Mouse (Mus musculus): Measurements from ENCODE around the gene Gm13124. TPM values are rescaled to one million over a fixed set of nuclear protein-coding genes. Genes with fewer than 3 reads are reported as not detected.
"Not testable (repeated sequence)": the region's sequence is repeated elsewhere in the genome, so short reads cannot be mapped to it uniquely, and the experiment has no call there.

The Gm13124 gene
- total RNA-seq (2017) = not detected in 3 replicates

DNA sequence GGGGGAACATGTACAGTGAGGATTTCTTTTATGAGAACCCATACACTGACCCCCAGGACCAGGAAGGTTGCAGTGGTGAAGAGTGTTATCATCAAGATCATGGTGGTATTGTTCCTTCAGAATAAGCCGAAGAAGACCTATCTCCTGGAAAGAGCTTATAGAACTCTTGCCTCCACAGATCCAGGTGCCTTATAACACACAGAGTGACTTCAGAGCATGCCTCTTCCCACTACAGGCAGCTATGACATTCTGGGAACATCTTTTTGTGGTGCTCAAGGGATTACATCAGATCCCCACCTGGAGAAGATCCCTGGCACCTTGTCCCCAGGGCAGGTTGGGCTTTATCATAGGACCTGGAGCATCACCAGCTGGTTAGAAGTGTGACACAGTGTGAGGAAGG lies at the start of gene Gm13124:
TSS of gene Gm13124 (minus strand) at position 101 of the 400 bp plus-strand sequence.
- ATAC-seq (replicated peaks; ENCODE audit: insufficient number of reproducible peaks, low FRiP score, low TSS enrichment, poor library complexity, severe bottlenecking) = no peak

GRCm38 (mm10) chr4:144614586-144614985 lies 49.7 kb upstream of the Gm13124 start:
- ATAC-seq (replicated peaks; ENCODE audit: insufficient number of reproducible peaks, low FRiP score, low TSS enrichment, poor library complexity, severe bottlenecking) = no peak

DNA sequence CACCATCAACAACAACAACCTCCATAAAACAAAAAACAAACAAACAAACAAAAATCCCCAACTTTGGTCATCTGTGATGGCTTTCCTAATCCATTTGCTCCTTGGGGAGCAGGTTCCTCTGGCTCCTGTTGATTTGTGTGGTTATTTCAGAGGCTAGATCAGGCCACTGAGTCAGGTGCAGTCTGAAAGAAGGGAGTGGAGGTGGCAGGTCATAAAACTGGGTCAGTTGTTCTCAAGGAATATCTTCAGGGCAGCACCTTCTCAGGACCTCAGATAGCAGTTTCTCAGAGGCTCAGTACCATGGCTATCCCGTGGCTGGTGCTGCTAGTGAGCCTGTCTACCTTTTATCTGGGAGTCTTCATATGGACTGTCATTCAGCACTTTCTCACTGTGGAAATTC lies 48.5 kb upstream of the Gm13124 start, which contains the start of gene Aadacl4:
TSS of gene Aadacl4 (plus strand) at position 301 of the 400 bp plus-strand sequence.
- no peak for ATAC-seq (replicated peaks; ENCODE audit: insufficient number of reproducible peaks, low FRiP score, low TSS enrichment, poor library complexity, severe bottlenecking)

GRCm38 (mm10) chr4:144592790-144593189 lies 27.9 kb upstream of the Gm13124 start:
- ATAC-seq (replicated peaks; ENCODE audit: insufficient number of reproducible peaks, low FRiP score, low TSS enrichment, poor library complexity, severe bottlenecking) = no peak

DNA sequence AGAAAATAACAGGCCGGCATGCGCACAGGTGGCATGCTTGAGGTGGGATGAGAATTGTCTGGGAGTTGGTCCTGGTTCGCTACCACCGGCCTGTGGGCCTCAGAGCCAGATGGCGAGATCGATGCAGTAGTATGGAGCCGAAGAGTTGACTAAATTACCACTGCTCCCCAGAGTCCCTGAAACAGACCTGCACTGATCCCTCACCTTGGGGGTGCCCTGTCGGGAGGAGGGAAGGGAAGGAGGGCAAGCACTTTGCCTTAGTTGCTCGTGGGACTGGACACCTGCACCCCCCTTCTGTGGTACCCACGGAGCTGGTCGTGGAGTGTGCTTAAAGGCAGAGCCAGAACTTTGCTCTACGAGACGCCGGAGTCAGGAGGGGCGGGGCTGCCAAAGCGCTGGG lies 21.3 kb upstream of the Gm13124 start:
- ATAC-seq (replicated peaks; ENCODE audit: insufficient number of reproducible peaks, low FRiP score, low TSS enrichment, poor library complexity, severe bottlenecking) = peak; percentile 71

GRCm38 (mm10) chr4:144567752-144568151 lies 2.8 kb upstream of the Gm13124 start:
- no peak for ATAC-seq (replicated peaks; ENCODE audit: insufficient number of reproducible peaks, low FRiP score, low TSS enrichment, poor library complexity, severe bottlenecking)

DNA sequence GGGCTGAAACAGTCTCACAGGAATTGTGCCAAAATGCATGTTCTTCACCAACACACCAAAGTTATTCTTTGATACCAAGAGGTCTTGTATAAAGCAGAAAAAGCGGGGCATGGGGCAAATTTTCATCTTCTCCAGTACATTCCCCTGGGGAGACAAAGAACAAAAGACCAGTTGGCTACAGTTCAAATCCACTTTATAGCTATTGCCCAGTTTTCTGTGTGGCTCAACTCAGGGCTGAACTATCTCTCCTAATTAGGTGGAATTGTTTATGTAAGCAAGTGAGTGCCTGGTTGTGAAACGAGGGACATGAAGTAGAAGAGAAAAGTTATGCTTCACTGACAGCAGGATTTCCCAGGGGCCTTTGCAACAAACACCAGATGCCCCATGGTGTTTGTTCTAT lies 3.7 kb downstream of the Gm13124 start:
- ATAC-seq (replicated peaks; ENCODE audit: insufficient number of reproducible peaks, low FRiP score, low TSS enrichment, poor library complexity, severe bottlenecking) = no peak

DNA sequence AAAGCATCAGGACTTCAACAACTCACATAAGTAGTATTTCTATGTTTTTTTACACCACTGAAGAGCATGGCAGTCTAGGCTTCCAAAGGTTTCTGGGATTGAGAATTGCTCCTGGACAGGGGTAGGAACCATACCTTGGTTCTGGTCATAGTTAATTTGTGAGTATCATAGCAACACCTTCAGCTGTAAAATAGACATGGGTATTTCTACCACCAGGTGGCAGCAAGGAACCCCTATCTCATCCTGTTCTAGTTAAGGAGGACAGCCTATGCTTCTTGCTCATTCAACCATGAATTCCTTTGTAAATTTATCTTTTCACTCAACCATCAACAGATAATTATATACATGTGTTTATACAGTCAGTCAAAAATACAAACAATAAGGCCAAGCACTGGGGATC lies 5.1 kb downstream of the Gm13124 start:
- no peak for ATAC-seq (replicated peaks; ENCODE audit: insufficient number of reproducible peaks, low FRiP score, low TSS enrichment, poor library complexity, severe bottlenecking)

DNA sequence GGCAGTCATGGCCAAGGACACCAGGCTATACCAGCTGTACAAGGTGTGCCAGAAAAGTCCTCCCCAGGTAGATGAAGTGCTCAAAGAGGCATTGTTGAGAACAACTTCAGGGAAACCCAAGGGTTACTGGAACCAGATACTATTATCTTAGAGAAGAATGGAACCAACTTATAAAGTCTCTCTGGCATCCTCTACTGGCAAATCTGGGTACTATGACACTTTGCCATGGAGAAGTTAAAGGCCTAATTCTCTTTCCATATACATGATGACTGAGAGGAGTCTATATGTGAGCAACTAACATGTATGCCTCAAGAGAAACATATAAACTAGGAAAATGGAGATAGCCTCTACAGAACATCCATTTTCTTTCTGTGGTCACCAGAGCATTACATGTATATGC lies 13.8 kb downstream of the Gm13124 start:
- ATAC-seq (replicated peaks; ENCODE audit: insufficient number of reproducible peaks, low FRiP score, low TSS enrichment, poor library complexity, severe bottlenecking) = no peak

- ATAC-seq (replicated peaks; ENCODE audit: insufficient number of reproducible peaks, low FRiP score, low TSS enrichment, poor library complexity, severe bottlenecking) = not testable (repeated sequence)
Observed at GRCm38 (mm10) chr4:144545339-144545738, 19.6 kb downstream of the Gm13124 start.

- no peak for ATAC-seq (replicated peaks; ENCODE audit: insufficient number of reproducible peaks, low FRiP score, low TSS enrichment, poor library complexity, severe bottlenecking)
Observed at GRCm38 (mm10) chr4:144544689-144545088, 20.2 kb downstream of the Gm13124 start.

GRCm38 (mm10) chr4:144519522-144519921 lies 45.4 kb downstream of the Gm13124 start, which contains the start of gene 9430007A20Rik:
Gene 9430007A20Rik, plus strand, starts transcription at chr4:144519822.
- no peak for ATAC-seq (replicated peaks; ENCODE audit: insufficient number of reproducible peaks, low FRiP score, low TSS enrichment, poor library complexity, severe bottlenecking)

GRCm38 (mm10) chr4:144506518-144506917 lies 58.4 kb downstream of the Gm13124 start:
- no peak for ATAC-seq (replicated peaks; ENCODE audit: insufficient number of reproducible peaks, low FRiP score, low TSS enrichment, poor library complexity, severe bottlenecking)

Other genes starting within 250 kb of the Gm13124 start
- gene Gm13128, start 234.9 kb downstream of the Gm13124 start, total RNA-seq (2017) = not detected in 3 replicates
- gene Gm13119, start 207.2 kb downstream of the Gm13124 start, total RNA-seq (2017) = not detected in 3 replicates
- gene Pramef20, start 187.2 kb downstream of the Gm13124 start, total RNA-seq (2017) = not detected in 3 replicates
- not detected in 3 replicates for gene Pramef12, start 156.7 kb downstream of the Gm13124 start, total RNA-seq (2017)
- gene 1700012P22Rik, start 126.4 kb downstream of the Gm13124 start, total RNA-seq (2017) = not detected in 3 replicates
- gene Gm9944, start 111.8 kb downstream of the Gm13124 start, total RNA-seq (2017) = not detected in 3 replicates
- gene Aadacl3, start 101.4 kb downstream of the Gm13124 start, total RNA-seq (2017) = not detected in 3 replicates
- not detected in 3 replicates for gene 9430007A20Rik, start 45.3 kb downstream of the Gm13124 start, total RNA-seq (2017)
- not detected in 3 replicates for gene Aadacl4, start 48.6 kb upstream of the Gm13124 start, total RNA-seq (2017)
- not detected in 3 replicates for gene Gm436, start 121.2 kb upstream of the Gm13124 start, total RNA-seq (2017)
- not detected in 3 replicates for gene Gm13178, start 156.3 kb upstream of the Gm13124 start, total RNA-seq (2017)
- gene Gm438, start 221.4 kb upstream of the Gm13124 start, total RNA-seq (2017) = not detected in 3 replicates

All from monocyte, adult 5-6 weeks (primary cell).